In the genomic region with DNA sequence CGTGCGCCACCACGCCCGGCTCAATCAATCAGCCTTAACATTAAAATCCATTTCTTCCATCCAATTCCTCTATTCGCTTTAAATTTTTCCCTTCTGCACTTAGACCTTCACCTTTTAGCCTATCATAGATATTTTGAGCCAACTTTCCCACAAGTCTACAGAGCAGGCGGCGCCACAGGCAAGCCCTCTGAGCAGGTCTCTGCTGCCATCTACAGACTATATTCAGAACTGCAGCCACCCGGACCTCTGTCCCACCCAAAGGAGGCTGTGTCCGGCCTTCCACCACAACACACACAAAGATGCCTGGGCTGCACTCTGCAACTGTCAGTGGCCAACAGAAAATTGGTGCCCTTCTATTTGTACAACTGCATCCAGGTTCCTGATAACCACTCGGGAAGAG, we compare ENCODE assay signal across 8 mouse cellular contexts. TPM values are rescaled to one million over a fixed set of nuclear protein-coding genes. Genes with fewer than 3 reads are reported as not detected.
DNase-seq lines count a peak whose midpoint lies in the region; ATAC-seq and TF ChIP-seq lines count a peak whose summit lies in the region.

No protein-coding gene starts in this region.

- no peak overlapping the region for H3K27ac ChIP-seq in embryonic facial prominence, embryonic 15.5 days (replicated peaks)
- no peak overlapping the region for H3K27ac ChIP-seq in heart, postnatal 0 days (ENCODE audit: low read depth)

- H3K36me3 ChIP-seq in embryonic facial prominence, embryonic 15.5 days = no peaks in the 10 kb centered on the region
- H3K36me3 ChIP-seq in heart, postnatal 0 days (replicated peaks; ENCODE audit: control insufficient read depth, insufficient read depth, low read length) = no peaks in the 10 kb centered on the region

- H3K4me1 ChIP-seq in embryonic facial prominence, embryonic 15.5 days = peaks cover 23% of the 10 kb centered on the region
- peaks cover 19% of the 10 kb centered on the region for H3K4me1 ChIP-seq in heart, postnatal 0 days (ENCODE audit: control insufficient read depth, insufficient read depth)

- 0 out of 2 replicates have a peak, but pooled peaks cover 8% of the 10 kb centered on the region for H3K27me3 ChIP-seq in embryonic facial prominence, embryonic 15.5 days
- no peaks in the 10 kb centered on the region for H3K27me3 ChIP-seq in heart, postnatal 0 days (ENCODE audit: control insufficient read depth, insufficient read depth, low read length)

- H3K4me2 ChIP-seq in embryonic facial prominence, embryonic 15.5 days (replicated peaks) = no peak overlapping the region
- H3K4me2 ChIP-seq in heart, postnatal 0 days (ENCODE audit: low read depth, low read length) = no peak overlapping the region

- TF ChIP-seq CTCF in heart, postnatal 0 days (IDR thresholded peaks at IDR 0.05; ENCODE audit: low read depth) = peak; percentile 96

- no peak for TF ChIP-seq EP300 in heart, postnatal 0 days (IDR thresholded peaks at IDR 0.05; ENCODE audit: low read depth)

- WGBS in embryonic facial prominence, embryonic 15.5 days = 28% methylated on average over 10 of the region's 10 CpGs
- WGBS in heart, postnatal 0 days = 26% methylated on average over 10 of the region's 10 CpGs

- no peaks in the 10 kb centered on the region for H3K9me3 ChIP-seq in embryonic facial prominence, embryonic 15.5 days (replicated peaks)
- no peaks in the 10 kb centered on the region for H3K9me3 ChIP-seq in heart, postnatal 0 days (replicated peaks; ENCODE audit: control insufficient read depth, low read length)

- ATAC-seq in embryonic facial prominence, embryonic 15.5 days (ENCODE audit: insufficient number of reproducible peaks, low FRiP score, low TSS enrichment, low read depth) = 0 out of 2 replicates have a peak, but pooled peaks have one; percentile 43
- peak; percentile 22; the same call in 1 of the 2 replicates for ATAC-seq in heart, postnatal 0 days (ENCODE audit: insufficient read depth, low read depth)

- no peak overlapping the region for H3K4me3 ChIP-seq in embryonic facial prominence, embryonic 15.5 days (replicated peaks)
- no peak overlapping the region for H3K4me3 ChIP-seq in heart, postnatal 0 days (ENCODE audit: low read depth, low read length)

- no peak overlapping the region for H3K9ac ChIP-seq in embryonic facial prominence, embryonic 15.5 days
- H3K9ac ChIP-seq in heart, postnatal 0 days (replicated peaks; ENCODE audit: low read depth, low read length) = no peak overlapping the region

- peak; percentile 56 for DNase-seq in ES-CJ7 (ENCODE audit: low read depth, low spot score)
- peak; percentile 90 for DNase-seq in adrenal gland, postnatal 14 days
- peak; percentile 84 for DNase-seq in heart, postnatal 0 days (ENCODE audit: low spot score)
- DNase-seq in layer of hippocampus, postnatal 10 days (ENCODE audit: low spot score in 2 of 2) = peak; percentile 89 to 90
- DNase-seq in lung, postnatal 4 days = peak; percentile 80 to 91
- DNase-seq in right cerebral cortex, adult 18-20 months = peak; percentile 72
- peak; percentile 84 for DNase-seq in urinary bladder, postnatal 25 days (ENCODE audit: low spot score)

RNA-seq across cellular contexts. Expression of a gene that starts 1.2 kb away (rescaled TPM):
- total RNA-seq in adrenal gland, postnatal 14 days (2021) = 34.9 and 42.8 TPM in 2 replicates
- polyA plus RNA-seq in embryonic facial prominence, embryonic 15.5 days (2015; fragmentation: Nextera tagmentation; extraction: Ambion mirVana) = 22.2 and 24.0 TPM in 2 replicates
- 14.8 and 24.0 TPM in 2 replicates for total RNA-seq in heart, postnatal 0 days (2014; rRNA removed; ENCODE audit: low replicate concordance)
- 13.0 and 15.1 TPM in 2 replicates for polyA plus RNA-seq in heart, postnatal 0 days (2015; fragmentation: Nextera tagmentation; extraction: Ambion mirVana)
- total RNA-seq in layer of hippocampus, postnatal 10 days (2021) = 1 to 10 TPM; 1.7 to 1.8 TPM

RNA-seq across cellular contexts. Expression of a gene that starts 4.9 kb away (rescaled TPM):
- total RNA-seq in adrenal gland, postnatal 14 days (2021) = 20.5 and 63.5 TPM in 2 replicates
- 14.4 and 18.9 TPM in 2 replicates for polyA plus RNA-seq in embryonic facial prominence, embryonic 15.5 days (2015; fragmentation: Nextera tagmentation; extraction: Ambion mirVana)
- total RNA-seq in heart, postnatal 0 days (2014; rRNA removed; ENCODE audit: low replicate concordance) = 44.8 and 62.6 TPM in 2 replicates
- 136 and 149 TPM in 2 replicates for polyA plus RNA-seq in heart, postnatal 0 days (2015; fragmentation: Nextera tagmentation; extraction: Ambion mirVana)
- 10 to 100 TPM in 1 of 2 experiments, 1 to 10 TPM in 1; 5.9 to 10.0 TPM for total RNA-seq in layer of hippocampus, postnatal 10 days (2021)

RNA-seq across cellular contexts. Expression of a gene that starts 47.3 kb away (rescaled TPM):
- 23.1 and 23.9 TPM in 2 replicates for total RNA-seq in adrenal gland, postnatal 14 days (2021)
- 11.7 and 12.3 TPM in 2 replicates for polyA plus RNA-seq in embryonic facial prominence, embryonic 15.5 days (2015; fragmentation: Nextera tagmentation; extraction: Ambion mirVana)
- total RNA-seq in heart, postnatal 0 days (2014; rRNA removed; ENCODE audit: low replicate concordance) = 4.8 and 28.7 TPM in 2 replicates
- polyA plus RNA-seq in heart, postnatal 0 days (2015; fragmentation: Nextera tagmentation; extraction: Ambion mirVana) = 12.3 and 15.3 TPM in 2 replicates
- total RNA-seq in layer of hippocampus, postnatal 10 days (2021) = 10 to 100 TPM; 14.6 to 19.9 TPM

RNA-seq across cellular contexts. Expression of a gene that starts 49.5 kb away (rescaled TPM):
- 2.3 and 2.8 TPM in 2 replicates for total RNA-seq in adrenal gland, postnatal 14 days (2021)
- 0.91 and 0.97 TPM in 2 replicates for polyA plus RNA-seq in embryonic facial prominence, embryonic 15.5 days (2015; fragmentation: Nextera tagmentation; extraction: Ambion mirVana)
- 1.1 and 11.0 TPM in 2 replicates for total RNA-seq in heart, postnatal 0 days (2014; rRNA removed; ENCODE audit: low replicate concordance)
- polyA plus RNA-seq in heart, postnatal 0 days (2015; fragmentation: Nextera tagmentation; extraction: Ambion mirVana) = 3.1 and 3.3 TPM in 2 replicates
- total RNA-seq in layer of hippocampus, postnatal 10 days (2021) = 1 to 10 TPM; 2.5 to 3.2 TPM

RNA-seq across cellular contexts. Expression of a gene that starts 59.2 kb away (rescaled TPM):
- total RNA-seq in adrenal gland, postnatal 14 days (2021) = 3.4 and 4.2 TPM in 2 replicates
- polyA plus RNA-seq in embryonic facial prominence, embryonic 15.5 days (2015; fragmentation: Nextera tagmentation; extraction: Ambion mirVana) = 0.56 and 0.83 TPM in 2 replicates
- total RNA-seq in heart, postnatal 0 days (2014; rRNA removed; ENCODE audit: low replicate concordance) = 0.08 and 11.6 TPM in 2 replicates
- 0.16 and 0.21 TPM in 2 replicates for polyA plus RNA-seq in heart, postnatal 0 days (2015; fragmentation: Nextera tagmentation; extraction: Ambion mirVana)
- total RNA-seq in layer of hippocampus, postnatal 10 days (2021) = 100 to 1,000 TPM in 1 of 2 experiments, 10 to 100 TPM in 1; 87.6 to 114 TPM
